Mouse (Mus musculus) kidney, adult 9 months (tissue): ENCODE results near the gene Dlgap3.

Source experiments
- DNase-seq: peaks from one replicate; pipeline ENCODE4 v3.0.0; 2022

Dlgap3 gene

GRCm38 (mm10) chr4:127278451-127279001 is 109.5 kb downstream of the Dlgap3 start:
- peak; percentile 51 for DNase-seq

GRCm38 (mm10) chr4:127279241-127279640 is 110.2 kb downstream of the Dlgap3 start:
- DNase-seq = no peak
